Mouse (Mus musculus) lung, postnatal 0 days (tissue): ENCODE measurements at regions not wholly inside any gene's neighbourhood (a gene's known extent, or its start where the extent isn't known, plus 50 kb on each side); places are given as distances from the start of the nearest gene placed in this dataset.

ENCODE experiments used
- ATAC-seq: fragments of 200-750 bp; cut with Nextera tagmentation; 2 replicates; pipeline ENCODE4 v1.8.0; 2017; ENCODE audit warnings: moderate library complexity
- DNase-seq: peaks from one replicate; pipeline ENCODE4 v3.0.0-alpha.2; 2016; ENCODE audit warnings: low spot score
- H3K27ac ChIP-seq: fragments of 300-500 bp; sonication (generic); 2 replicates; pipeline ENCODE4 v1.5.1; 2014; ENCODE audit warnings: antibody characterized with exemption, mild to moderate bottlenecking, low read length, mixed read lengths
- H3K27me3 ChIP-seq: fragments of 300-500 bp; sonication (generic); replicated peaks from 2 replicates; pipeline ENCODE4 v1.6.1; 2014; ENCODE audit warnings: low read length, mixed read lengths; ENCODE audit not compliant: insufficient read depth
- H3K36me3 ChIP-seq: fragments of 300-500 bp; sonication (generic); 2 replicates; pipeline ENCODE4 v1.6.1; 2014; ENCODE audit warnings: low read length, mixed read lengths; ENCODE audit not compliant: insufficient read depth
- H3K4me1 ChIP-seq: fragments of 300-500 bp; sonication (generic); 2 replicates; pipeline ENCODE4 v1.6.1; 2014; ENCODE audit warnings: antibody characterized with exemption, low read depth, low read length, mixed read lengths; ENCODE audit not compliant: insufficient read depth
- H3K4me2 ChIP-seq: fragments of 300-500 bp; sonication (generic); replicated peaks from 2 replicates; pipeline ENCODE4 v1.6.1; 2014; ENCODE audit warnings: low read depth, mild to moderate bottlenecking, low read length, moderate library complexity, mixed read lengths
- H3K4me3 ChIP-seq: fragments of 300-500 bp; sonication (generic); 2 replicates; pipeline ENCODE4 v1.5.1; 2014; ENCODE audit warnings: low read depth, low read length
- H3K9ac ChIP-seq: fragments of 300-500 bp; sonication (generic); replicated peaks from 2 replicates; pipeline ENCODE4 v1.6.1; 2014; ENCODE audit warnings: low read depth, mild to moderate bottlenecking
- H3K9me3 ChIP-seq: fragments of 300-500 bp; sonication (generic); 2 replicates; pipeline ENCODE4 v1.6.1; 2016; ENCODE audit warnings: low read length, mixed read lengths
- CTCF ChIP-seq: IDR thresholded peaks from 2 replicates; pipeline ENCODE4 v1.5.1; 2016; ENCODE audit warnings: antibody characterized with exemption, mild to moderate bottlenecking
- EP300 ChIP-seq: IDR thresholded peaks from 2 replicates; pipeline ENCODE4 v1.6.1; 2016; ENCODE audit warnings: antibody characterized with exemption, mild to moderate bottlenecking, control low read depth
- WGBS: fragments of 180-500 bp; shearing (Covaris S2); extraction: QIAGEN DNeasy Blood & Tissue Kit; methylation state at CpG from one replicate; pipeline ENCODE4 v1.1.7; 2014; 5-methylcytosine and 5-hydroxymethylcytosine counted together

- H3K27me3 ChIP-seq, result no peaks in the 10 kb centered on the region
- TF ChIP-seq EP300 (no peak), CTCF (no peak)
- DNase-seq (no peak), ATAC-seq (no peak)
- H3K36me3 ChIP-seq, result no peaks in the 10 kb centered on the region
- H3K4me3 ChIP-seq, result no peak overlapping the region
- no peak overlapping the region for H3K9ac ChIP-seq
- H3K4me1 ChIP-seq, result no peaks in the 10 kb centered on the region
- no peak overlapping the region for H3K4me2 ChIP-seq
- 82% methylated on average over 10 of the region's 10 CpGs for WGBS
- no peaks in the 10 kb centered on the region for H3K9me3 ChIP-seq
- H3K27ac ChIP-seq, result no peak overlapping the region
Measured at GRCm38 (mm10) chr9:120646806-120647667, 75.8 kb downstream of the Rpl14 start.

- ATAC-seq (no peak), DNase-seq (no peak)
- Histone ChIP-seq H3K9ac (no peak overlapping the region), H3K4me1 (no peaks in the 10 kb centered on the region), H3K4me3 (no peak overlapping the region), H3K27ac (no peak overlapping the region), H3K27me3 (no peaks in the 10 kb centered on the region), H3K4me2 (no peak overlapping the region), H3K9me3 (no peaks in the 10 kb centered on the region), H3K36me3 (no peaks in the 10 kb centered on the region)
- 66% methylated on average over 7 of the region's 7 CpGs for WGBS
- TF ChIP-seq CTCF (no peak), EP300 (no peak)
Measured at GRCm38 (mm10) chr9:120647668-120647955, 76.4 kb downstream of the Rpl14 start.

GRCm38 (mm10) chr9:120652733-120653132 is 81.5 kb downstream of the Rpl14 start:
- no peak overlapping the region for H3K9ac ChIP-seq
- H3K27me3 ChIP-seq, result no peaks in the 10 kb centered on the region
- no peak for TF ChIP-seq EP300
- no peak for TF ChIP-seq CTCF
- H3K9me3 ChIP-seq, result no peaks in the 10 kb centered on the region
- H3K36me3 ChIP-seq, result no peaks in the 10 kb centered on the region
- no peak for ATAC-seq
- H3K4me3 ChIP-seq, result no peak overlapping the region
- WGBS, result 76% methylated on average over 14 of the region's 14 CpGs
- no peak overlapping the region for H3K4me2 ChIP-seq
- DNase-seq, result no peak
- no peak overlapping the region for H3K27ac ChIP-seq
- H3K4me1 ChIP-seq, result no peaks in the 10 kb centered on the region

- TF ChIP-seq CTCF (no peak), EP300 (no peak)
- Histone ChIP-seq H3K9ac (no peak overlapping the region), H3K4me1 (no peaks in the 10 kb centered on the region), H3K27me3 (no peaks in the 10 kb centered on the region), H3K9me3 (no peaks in the 10 kb centered on the region), H3K4me2 (no peak overlapping the region), H3K27ac (no peak overlapping the region), H3K36me3 (no peaks in the 10 kb centered on the region), H3K4me3 (no peak overlapping the region)
- DNase-seq (no peak), ATAC-seq (no peak)
- 57% methylated on average over 5 of the region's 5 CpGs for WGBS
Measured at GRCm38 (mm10) chr9:120653170-120653569, 81.9 kb downstream of the Rpl14 start.

- Histone ChIP-seq H3K4me3 (no peak overlapping the region), H3K4me1 (no peaks in the 10 kb centered on the region), H3K27ac (no peak overlapping the region), H3K9me3 (no peaks in the 10 kb centered on the region), H3K27me3 (no peaks in the 10 kb centered on the region), H3K36me3 (no peaks in the 10 kb centered on the region), H3K4me2 (no peak overlapping the region), H3K9ac (no peak overlapping the region)
- no peak for ATAC-seq
- no peak for TF ChIP-seq EP300
- TF ChIP-seq CTCF, result no peak
- no peak for DNase-seq
- 65% methylated on average over 1 of the region's 1 CpGs for WGBS
Measured at GRCm38 (mm10) chr9:120654736-120655135, 83.5 kb downstream of the Rpl14 start.

GRCm38 (mm10) chr9:120656976-120657375 is 85.7 kb downstream of the Rpl14 start:
- no peak overlapping the region for H3K9ac ChIP-seq
- H3K36me3 ChIP-seq, result no peaks in the 10 kb centered on the region
- no peak overlapping the region for H3K4me3 ChIP-seq
- ATAC-seq (no peak), DNase-seq (peak; percentile 28)
- no peaks in the 10 kb centered on the region for H3K9me3 ChIP-seq
- WGBS, result 15% methylated on average over 5 of the region's 6 CpGs
- no peaks in the 10 kb centered on the region for H3K4me1 ChIP-seq
- no peak for TF ChIP-seq EP300
- TF ChIP-seq CTCF, result peak; percentile 87
- H3K27me3 ChIP-seq, result no peaks in the 10 kb centered on the region
- no peak overlapping the region for H3K4me2 ChIP-seq
- H3K27ac ChIP-seq, result no peak overlapping the region

- H3K9me3 ChIP-seq, result no peaks in the 10 kb centered on the region
- TF ChIP-seq CTCF, result no peak
- no peak for TF ChIP-seq EP300
- H3K36me3 ChIP-seq, result no peaks in the 10 kb centered on the region
- H3K9ac ChIP-seq, result no peak overlapping the region
- no peak for ATAC-seq
- no peak overlapping the region for H3K4me3 ChIP-seq
- H3K4me2 ChIP-seq, result no peak overlapping the region
- no peaks in the 10 kb centered on the region for H3K4me1 ChIP-seq
- no peak overlapping the region for H3K27ac ChIP-seq
- no peaks in the 10 kb centered on the region for H3K27me3 ChIP-seq
- no peak for DNase-seq
Measured at GRCm38 (mm10) chr9:120657786-120658185, 86.5 kb downstream of the Rpl14 start.
